In the genomic region with DNA sequence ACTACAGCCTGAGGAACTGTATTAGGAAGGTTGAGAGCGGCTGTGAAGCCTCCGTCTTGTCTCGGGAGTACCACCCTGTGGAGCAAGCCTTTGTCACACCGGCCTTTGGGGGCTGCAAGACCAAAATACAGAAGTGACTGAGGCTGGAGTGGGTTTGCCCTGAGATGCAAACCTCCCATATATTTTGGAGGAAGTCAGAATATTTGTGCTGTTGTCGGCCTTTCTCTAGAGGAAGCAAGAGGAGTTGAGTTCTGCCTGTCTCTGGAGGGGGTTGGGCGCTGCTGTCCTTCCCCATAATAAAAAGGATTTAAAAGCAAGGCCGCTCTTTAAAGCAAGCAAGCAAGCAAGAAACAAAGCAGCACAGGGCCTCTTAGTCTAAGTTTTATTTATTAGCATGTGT, we compare ENCODE assay signal across 28 mouse cellular contexts. TPM values are rescaled to one million over a fixed set of nuclear protein-coding genes. Genes with fewer than 3 reads are reported as not detected.
DNase-seq lines count a peak whose midpoint lies in the region; ATAC-seq and TF ChIP-seq lines count a peak whose summit lies in the region.
"Had no signal": no experiment of that assay in that cellular context is flagged by ENCODE, and none has a peak within 500 bp of the region (broad histone marks: within the 10 kb centered on the region; RNA-seq: fewer than 3 reads in every experiment).

No protein-coding gene starts in this region.

- peaks cover 1% of the 10 kb centered on the region; the same call in 1 of the 2 replicates for H3K4me1 ChIP-seq in hindbrain, postnatal 0 days (ENCODE audit: insufficient read depth, low read length)
- H3K4me1 ChIP-seq: heart, embryonic 12.5 days; intestine, embryonic 15.5 days had no signal

- TF ChIP-seq CTCF in hindbrain, postnatal 0 days (IDR thresholded peaks at IDR 0.05; ENCODE audit: low read depth): no peak

- no peak overlapping the region for H3K4me2 ChIP-seq in hindbrain, postnatal 0 days (ENCODE audit: low read depth, low read length)
- H3K4me2 ChIP-seq: heart, embryonic 12.5 days; intestine, embryonic 15.5 days; limb, embryonic 13.5 days; lung, embryonic 14.5 days; midbrain, embryonic 13.5 days had no signal

- peak; percentile 36 to 49 for DNase-seq in kidney, postnatal 4 days
- DNase-seq in kidney, adult 8-10 months: no peak
- peak; percentile 6 for DNase-seq in telencephalon, adult 2 months (ENCODE audit: low read depth, low spot score)
- DNase-seq in lung, postnatal 36 days: no peak
- DNase-seq in hindbrain, postnatal 0 days (ENCODE audit: low spot score): no peak
- DNase-seq: adrenal gland, postnatal 25 days; cerebellum, adult 18-20 months; cerebellum, postnatal 25 days; gastrocnemius, postnatal 14 days; kidney, adult 9 months; lung, embryonic 14.5 days; lung, postnatal 14 days; thymus, adult 2 months; thymus, postnatal 4 days had no signal

- no peaks in the 10 kb centered on the region for H3K79me2 ChIP-seq in macrophage (ENCODE audit: inconsistent target)

- H3K27ac ChIP-seq in macrophage: peak overlapping the region; percentile 27
- H3K27ac ChIP-seq in hindbrain, postnatal 0 days: no peak overlapping the region
- H3K27ac ChIP-seq: heart, adult 2 months; intestine, embryonic 15.5 days; limb, embryonic 13.5 days; liver, embryonic 14.5 days; midbrain, embryonic 13.5 days had no signal

- ATAC-seq in common myeloid progenitor, adult 5-6 weeks (replicated peaks; ENCODE audit: low read depth, poor library complexity, severe bottlenecking): peak; percentile 59
- ATAC-seq in hindbrain, postnatal 0 days: no peak
- ATAC-seq: CD4-positive, CD25-positive, alpha-beta regulatory T cell, adult 4 months; forebrain, embryonic 14.5 days; hindbrain, embryonic 16.5 days; intestine, embryonic 15.5 days; midbrain, embryonic 13.5 days had no signal

- H3K9me3 ChIP-seq in hindbrain, postnatal 0 days (ENCODE audit: low read length): no peaks in the 10 kb centered on the region
- H3K9me3 ChIP-seq: heart, embryonic 12.5 days; intestine, embryonic 15.5 days; limb, embryonic 13.5 days; midbrain, embryonic 13.5 days had no signal

- no peaks in the 10 kb centered on the region for H3K27me3 ChIP-seq in hindbrain, postnatal 0 days (ENCODE audit: insufficient read depth, low read length)
- H3K27me3 ChIP-seq: intestine, embryonic 15.5 days; limb, embryonic 13.5 days; midbrain, embryonic 13.5 days had no signal

- 22% methylated on average over 7 of the region's 7 CpGs for WGBS in macrophage (ENCODE audit: missing documents)
- WGBS in hindbrain, postnatal 0 days: 83% methylated on average over 7 of the region's 7 CpGs

- no peaks in the 10 kb centered on the region for H3K36me3 ChIP-seq in macrophage (ENCODE audit: inconsistent target)
- H3K36me3 ChIP-seq in hindbrain, postnatal 0 days (ENCODE audit: insufficient read depth, low read length): no peaks in the 10 kb centered on the region
- H3K36me3 ChIP-seq: heart, embryonic 12.5 days; intestine, embryonic 15.5 days; limb, embryonic 13.5 days; midbrain, embryonic 13.5 days had no signal

- no peak overlapping the region for H3K4me3 ChIP-seq in macrophage (ENCODE audit: inconsistent target)
- no peak overlapping the region for H3K4me3 ChIP-seq in hindbrain, postnatal 0 days (ENCODE audit: low read length)
- H3K4me3 ChIP-seq: heart, adult 2 months; heart, embryonic 12.5 days; intestine, embryonic 15.5 days; limb, embryonic 13.5 days; midbrain, embryonic 13.5 days had no signal

- no peak overlapping the region for H3K9ac ChIP-seq in hindbrain, postnatal 0 days (replicated peaks; ENCODE audit: low read length)
- H3K9ac ChIP-seq: heart, embryonic 12.5 days; intestine, embryonic 15.5 days; limb, embryonic 13.5 days; liver, embryonic 14.5 days; lung, embryonic 14.5 days; midbrain, embryonic 13.5 days had no signal

RNA-seq across cellular contexts. Expression of a gene that starts 11.4 kb away (rescaled TPM):
- 16.9 and 17.6 TPM in 2 replicates for total RNA-seq in common myeloid progenitor, adult 5-6 weeks (2017)
- 1 to 10 TPM in 13 of 26 experiments, under 1 TPM in 4, not detected in 9; 0.37 to 4.3 (median 2.0) TPM for total RNA-seq in macrophage (2018; cell fraction: chromatin; rRNA removed)
- total RNA-seq in macrophage (2018; cell fraction: cytosol; rRNA removed): 1 to 10 TPM; 2.5 to 5.5 (median 3.4) TPM
- 1 to 10 TPM in 15 of 26 experiments, under 1 TPM in 8, not detected in 3; 0.60 to 4.1 (median 1.5) TPM for total RNA-seq in macrophage (2018; cell fraction: nucleus; rRNA removed)
- 2.6 to 5.6 TPM (median 3.4 TPM) in 3 replicates for polyA plus RNA-seq in macrophage (2018)
- total RNA-seq in hindbrain, postnatal 0 days (2014; rRNA removed): 2.2 and 3.4 TPM in 2 replicates
- 3.2 and 3.4 TPM in 2 replicates for polyA plus RNA-seq in hindbrain, postnatal 0 days (2015; fragmentation: Nextera tagmentation; extraction: Ambion mirVana)

RNA-seq across cellular contexts. Expression of a gene that starts 59.3 kb away (rescaled TPM):
- total RNA-seq in common myeloid progenitor, adult 5-6 weeks (2017): not detected in 2 replicates
- total RNA-seq in macrophage (2018; cell fraction: chromatin; rRNA removed): 1 to 10 TPM in 1 of 26 experiments, not detected in 25; 4.8 TPM
- total RNA-seq in macrophage (2018; cell fraction: cytosol; rRNA removed): under 1 TPM in 1 of 26 experiments, not detected in 25; 0.10 TPM
- not detected for total RNA-seq in macrophage (2018; cell fraction: nucleus; rRNA removed)
- polyA plus RNA-seq in macrophage (2018): not detected in 3 replicates
- 0.58 TPM in 1 of 2 replicates, not detected in the other for total RNA-seq in hindbrain, postnatal 0 days (2014; rRNA removed)
- 0.20 and 0.33 TPM in 2 replicates for polyA plus RNA-seq in hindbrain, postnatal 0 days (2015; fragmentation: Nextera tagmentation; extraction: Ambion mirVana)
- total RNA-seq: adrenal gland, postnatal 25 days; layer of hippocampus, postnatal 25 days; megakaryocyte-erythroid progenitor cell, adult 5-6 weeks had no signal
- polyA plus RNA-seq: CD4-positive, CD25-positive, alpha-beta regulatory T cell, adult 4 months; embryonic facial prominence, embryonic 11.5 days had no signal

Comparison
In these comparisons a context has a peak if more than half of its experiments do, and no peak if none do; other contexts are left out.
1. DNase-seq: peak in kidney, postnatal 4 days (2 of 2) and telencephalon, adult 2 months (single experiment); none in kidney, adult 8-10 months (0 of 2), lung, postnatal 36 days (single experiment) and hindbrain, postnatal 0 days (single experiment).